Mouse (Mus musculus): ENCODE measurements around the gene 5730409E04Rik.

The 5730409E04Rik gene

GRCm38 (mm10) chr4:126636330-126636729 lies 26.7 kb downstream of the 5730409E04Rik start:
- DNase-seq (ENCODE audit: extremely low read depth, low read depth) = no peak

- no peak for DNase-seq (ENCODE audit: extremely low read depth, low read depth)
Measured at GRCm38 (mm10) chr4:126637446-126637845, 27.8 kb downstream of the 5730409E04Rik start.

GRCm38 (mm10) chr4:126639339-126639738 lies 29.7 kb downstream of the 5730409E04Rik start:
- DNase-seq (ENCODE audit: extremely low read depth, low read depth) = no peak

GRCm38 (mm10) chr4:126641901-126642300 lies 32.3 kb downstream of the 5730409E04Rik start:
- DNase-seq (ENCODE audit: extremely low read depth, low read depth) = no peak

- DNase-seq (ENCODE audit: extremely low read depth, low read depth) = no peak
Measured at GRCm38 (mm10) chr4:126643815-126644214, 34.2 kb downstream of the 5730409E04Rik start.

GRCm38 (mm10) chr4:126644333-126644963 lies 34.8 kb downstream of the 5730409E04Rik start:
- DNase-seq (ENCODE audit: extremely low read depth, low read depth) = no peak

- no peak for DNase-seq (ENCODE audit: extremely low read depth, low read depth)
Measured at GRCm38 (mm10) chr4:126647996-126648910, 38.6 kb downstream of the 5730409E04Rik start.

- DNase-seq (ENCODE audit: extremely low read depth, low read depth) = no peak
Measured at GRCm38 (mm10) chr4:126653148-126653547, 43.5 kb downstream of the 5730409E04Rik start.

GRCm38 (mm10) chr4:126655356-126655755 lies 45.7 kb downstream of the 5730409E04Rik start:
- no peak for DNase-seq (ENCODE audit: extremely low read depth, low read depth)

- DNase-seq (ENCODE audit: extremely low read depth, low read depth) = no peak
Measured at GRCm38 (mm10) chr4:126661249-126661648, 51.6 kb downstream of the 5730409E04Rik start.

Measured in MEL-GATA-1-ER (cell line).